Mouse (Mus musculus): ENCODE measurements around the gene Rps5. TPM values are rescaled to one million over a fixed set of nuclear protein-coding genes. Genes with fewer than 3 reads are reported as not detected.
"Not testable (repeated sequence)": the region's sequence is repeated elsewhere in the genome, so short reads cannot be mapped to it uniquely, and the experiment has no call there.

The Rps5 gene
- total RNA-seq, 2 experiments from 2014 or later = 575 to 632 TPM

DNA sequence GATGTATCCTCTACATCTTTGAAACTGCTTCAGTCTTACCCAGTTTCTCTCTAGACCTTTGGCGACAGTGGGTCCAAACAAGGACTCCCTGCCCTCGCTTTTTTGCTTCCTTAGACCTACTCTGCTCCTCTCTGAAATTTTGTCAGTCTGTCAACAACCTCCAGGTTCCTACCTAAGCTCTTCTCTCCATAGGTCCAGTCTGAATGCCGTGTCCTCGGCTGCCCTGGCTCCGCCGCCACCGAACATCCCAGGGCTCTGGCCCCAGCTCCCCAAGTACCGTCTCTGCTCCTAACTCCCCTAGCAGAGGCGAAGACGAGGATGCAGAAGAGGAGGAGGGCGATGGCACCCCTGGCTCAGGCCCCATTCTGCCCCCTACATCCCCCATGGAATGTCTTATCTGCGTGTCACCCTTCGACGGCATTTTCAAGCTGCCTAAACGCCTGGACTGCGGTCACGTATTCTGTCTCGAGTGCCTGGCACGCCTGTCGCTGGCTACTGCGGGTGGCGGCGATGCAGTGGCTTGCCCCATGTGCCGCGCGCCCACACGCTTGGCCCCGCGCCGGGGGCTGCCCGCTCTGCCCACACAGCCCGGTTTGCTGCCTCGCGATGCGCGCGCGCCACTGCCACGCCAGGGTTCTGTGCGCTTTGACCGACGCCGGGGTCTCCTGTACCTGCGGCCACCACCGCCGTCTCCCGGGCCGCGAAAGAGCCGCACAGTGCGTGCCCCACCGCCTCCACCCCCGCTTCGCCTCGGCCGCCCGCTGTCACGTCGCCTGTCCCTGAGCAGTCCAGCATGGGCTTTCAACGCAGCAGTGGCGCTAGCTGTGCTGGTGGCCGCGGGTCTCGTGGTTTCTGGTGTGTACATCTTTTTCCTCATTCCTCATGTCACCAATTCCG is 5.9 kb downstream of the Rps5 start:
- no peak for DNase-seq

DNA sequence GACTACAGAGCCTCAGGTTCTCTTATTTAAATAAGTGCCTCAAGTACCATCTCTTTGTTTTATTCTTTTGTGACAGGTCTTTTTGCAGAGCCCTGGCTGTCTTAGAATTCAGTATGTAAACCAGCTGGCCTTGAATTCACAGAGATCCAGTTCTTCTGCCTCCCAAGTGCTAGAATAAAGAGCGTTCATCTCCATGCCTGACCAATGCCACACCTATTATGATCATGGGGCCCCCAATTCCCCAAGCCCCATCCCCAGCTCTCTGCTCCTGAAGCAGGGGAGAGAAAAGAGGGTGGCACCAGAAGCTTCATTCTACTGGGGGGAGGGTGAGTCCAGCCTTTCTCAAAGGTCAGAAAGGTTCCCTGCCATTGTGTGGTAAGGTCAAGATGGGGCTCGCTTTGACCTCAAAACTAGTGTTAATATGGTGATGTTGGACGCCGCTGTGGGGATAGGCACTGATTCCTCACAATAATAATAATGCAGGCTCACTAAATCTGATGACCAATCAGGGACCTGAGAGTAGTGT is 11.6 kb downstream of the Rps5 start:
- DNase-seq = no peak

DNA sequence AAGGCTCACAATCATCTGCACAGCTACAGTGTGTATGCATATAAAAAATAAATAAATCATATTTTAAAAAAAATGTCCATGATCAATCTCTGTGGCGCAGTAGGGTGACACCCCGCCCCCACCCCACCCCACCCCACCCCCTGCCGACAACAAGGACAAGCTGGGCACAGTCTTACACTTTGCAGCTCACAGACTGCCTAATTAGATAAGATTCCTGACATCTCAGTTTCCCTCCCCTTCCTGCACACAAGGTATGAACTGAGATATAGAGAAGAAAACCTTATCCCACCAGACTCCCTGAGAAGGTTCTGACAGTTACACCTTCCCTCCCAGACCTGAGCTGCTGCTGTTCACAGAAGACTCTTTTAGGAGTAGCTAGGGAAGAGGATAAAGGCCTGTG is 12.7 kb downstream of the Rps5 start:
- no peak for DNase-seq

DNA sequence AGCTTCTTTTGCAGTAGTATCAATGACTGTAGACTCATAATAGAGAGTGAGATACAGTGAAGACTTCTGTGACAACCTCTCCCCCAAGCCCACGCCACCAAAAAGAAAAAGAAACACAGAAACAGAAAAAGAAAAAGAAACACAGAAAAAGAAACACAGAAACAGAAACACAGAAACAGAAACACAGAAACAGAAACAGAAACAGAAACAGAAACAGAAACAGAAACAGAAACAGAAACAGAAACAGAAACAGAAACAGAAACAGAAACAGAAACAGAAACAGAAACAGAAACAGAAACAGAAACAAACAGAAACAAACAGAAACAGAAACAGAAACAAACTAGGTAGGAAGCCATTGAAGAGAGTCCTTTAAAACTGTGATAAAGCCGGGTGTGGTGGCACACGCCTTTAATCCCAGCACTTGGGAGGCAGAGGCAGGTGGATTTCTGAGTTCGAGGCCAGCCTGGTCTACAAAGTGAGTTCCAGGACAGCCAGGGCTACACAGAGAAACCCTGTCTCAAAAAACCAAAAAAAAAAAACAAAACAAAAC is 15.2 kb downstream of the Rps5 start:
- DNase-seq = not testable (repeated sequence)

DNA sequence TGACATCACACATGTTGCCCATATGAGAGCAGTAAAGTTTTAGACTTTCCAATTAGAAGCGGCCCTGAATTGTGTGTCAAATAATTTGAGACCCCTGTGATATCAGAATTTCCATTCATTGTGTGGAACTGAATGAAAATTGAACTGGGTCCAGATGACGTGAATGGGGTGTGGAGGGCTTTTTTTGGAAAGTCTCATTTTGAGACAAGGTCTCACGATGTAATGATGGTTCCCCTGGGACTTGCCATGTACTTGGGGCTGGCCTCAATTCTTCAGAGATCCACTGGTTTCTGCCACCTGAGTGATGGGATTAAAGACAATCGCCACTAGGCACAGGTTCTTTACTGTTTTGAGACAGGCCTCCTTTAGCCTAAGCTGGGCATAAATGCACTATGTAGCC is 18.5 kb downstream of the Rps5 start:
- no peak for DNase-seq

DNA sequence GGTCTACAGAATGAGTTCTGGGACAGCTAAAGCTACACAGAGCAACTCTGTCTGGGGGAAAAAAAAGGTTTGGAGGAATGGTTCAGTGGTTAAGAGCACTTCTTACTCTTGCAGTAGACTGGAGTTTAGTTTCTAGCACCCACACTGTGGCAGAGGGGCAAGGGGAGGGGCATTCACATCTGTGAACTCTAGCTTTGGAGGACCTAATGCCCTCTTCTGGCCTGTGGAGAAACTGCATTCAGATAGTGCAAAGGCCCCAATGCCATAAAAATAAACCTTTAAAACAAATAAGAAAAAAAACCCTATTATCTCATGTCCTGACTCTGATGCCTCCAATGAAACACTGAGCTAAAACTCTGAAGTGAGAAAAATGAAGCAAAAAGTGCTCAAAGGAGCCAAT is 21.4 kb downstream of the Rps5 start:
- peak in 1 of 2 experiments; percentile 8 for DNase-seq

DNA sequence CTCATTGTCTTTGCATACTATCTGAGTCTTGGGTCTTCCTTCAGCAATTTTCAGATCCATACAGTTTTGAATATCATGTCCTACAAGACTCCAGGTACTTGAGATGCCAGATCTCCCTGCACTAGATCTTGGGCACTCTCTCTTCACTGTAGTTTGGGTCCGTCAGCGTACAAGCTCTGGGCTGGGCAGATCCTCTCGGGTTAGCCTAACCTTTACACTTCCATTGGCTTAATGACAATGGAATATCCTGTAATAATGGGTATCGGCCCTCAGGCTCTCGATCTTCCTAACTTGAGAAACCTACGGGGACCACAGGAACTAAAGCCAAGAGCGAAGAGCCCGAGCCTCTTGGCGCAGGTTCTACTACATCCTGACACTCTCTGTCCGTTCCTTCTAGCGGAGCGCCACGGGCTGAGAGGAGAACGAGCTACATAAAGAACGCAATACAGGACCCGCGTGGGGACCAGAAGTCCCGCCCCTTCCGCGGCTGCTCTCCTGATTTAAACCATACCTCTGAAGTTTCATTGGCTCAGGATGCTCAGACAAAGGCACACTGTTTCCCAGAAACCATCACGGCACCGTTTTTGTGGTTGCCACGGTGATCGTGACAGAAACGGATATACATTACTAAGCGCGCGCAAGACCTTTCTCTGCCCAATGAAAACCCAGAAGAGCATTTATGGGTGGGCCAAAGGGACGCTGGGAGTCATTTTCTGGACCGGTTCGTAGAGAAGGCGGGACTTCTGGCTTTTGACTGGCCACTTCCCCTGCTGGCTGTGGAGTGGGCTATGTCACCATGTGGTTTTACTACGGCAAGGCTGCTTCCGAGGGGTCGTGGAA is 27.2 kb downstream of the Rps5 start:
- DNase-seq = peak; percentile 94 to 98

DNA sequence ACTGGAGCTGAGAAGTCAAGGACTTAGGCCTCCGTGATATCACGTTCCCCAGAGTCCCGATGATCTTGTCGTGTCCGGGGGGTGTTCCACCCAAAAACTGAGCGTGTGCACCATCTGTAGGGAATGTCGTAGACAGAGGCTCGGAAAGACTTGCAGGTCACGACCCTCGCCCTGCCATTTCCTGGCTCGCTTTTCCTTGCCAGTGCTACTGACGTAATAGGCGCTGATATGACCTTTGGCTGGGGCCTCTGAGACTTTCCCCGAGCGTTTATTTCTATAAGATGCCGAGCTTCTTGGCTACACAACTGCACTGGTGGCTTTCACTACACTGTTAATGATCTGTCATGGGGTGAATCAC is 27.8 kb downstream of the Rps5 start:
- DNase-seq = no peak

DNA sequence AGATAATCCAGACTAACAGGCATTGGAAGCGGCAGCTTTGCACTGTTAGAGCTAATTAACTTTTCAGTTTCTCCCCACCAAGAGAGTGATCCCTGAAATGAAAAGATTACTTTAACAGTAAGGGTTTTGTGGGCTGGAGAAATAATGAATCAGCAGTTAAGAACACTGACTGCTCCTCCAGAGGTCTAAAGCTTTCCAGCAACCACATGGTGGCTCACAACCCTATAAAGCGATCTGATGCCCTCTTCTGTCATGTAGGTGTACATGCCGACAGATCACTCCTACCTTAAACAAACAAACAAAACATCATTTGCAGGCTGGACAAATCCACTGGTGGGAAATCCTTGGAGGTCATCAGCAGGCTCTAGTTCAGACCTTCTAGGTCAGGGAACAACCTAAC is 32.8 kb downstream of the Rps5 start:
- no peak for DNase-seq

DNA sequence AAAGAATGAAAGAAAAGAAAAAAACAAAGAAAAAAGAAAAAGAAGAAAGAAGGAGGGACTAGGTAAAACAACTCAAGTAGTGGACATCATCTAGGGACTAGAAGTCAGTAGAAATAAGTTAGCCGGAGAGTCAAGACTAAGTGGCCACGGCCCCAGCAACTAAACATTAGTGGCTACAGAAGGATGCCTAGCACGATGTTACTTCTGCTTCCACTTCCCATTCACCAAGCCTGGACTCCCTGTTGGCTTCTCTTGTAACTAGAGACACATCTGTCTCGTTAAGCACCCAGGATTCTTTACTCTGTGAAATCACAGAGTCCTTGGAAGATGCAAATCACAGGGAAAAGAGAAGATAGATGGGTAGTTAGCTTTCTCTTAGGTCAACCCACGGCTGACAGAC is 35.4 kb downstream of the Rps5 start:
- DNase-seq = no peak

DNA sequence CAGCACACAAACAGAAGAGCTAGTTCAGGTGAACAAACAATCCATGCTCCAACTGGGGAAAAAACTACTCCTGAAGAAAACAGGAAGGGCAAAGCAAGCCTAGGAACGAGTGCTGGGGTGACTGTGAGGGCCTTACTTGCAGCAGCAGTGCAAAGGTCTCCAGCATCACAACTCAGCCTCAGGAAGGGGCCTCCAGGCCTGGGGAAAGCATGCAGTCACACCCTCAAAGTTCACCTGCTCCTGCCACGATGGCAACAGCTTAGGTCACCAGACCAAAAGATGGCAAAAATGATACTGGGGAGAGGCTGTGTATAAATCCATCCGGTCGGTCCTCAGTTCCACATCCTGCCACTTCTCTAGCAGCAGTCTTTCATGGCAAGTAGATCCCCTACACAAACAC is 36.9 kb downstream of the Rps5 start:
- no peak for DNase-seq

DNA sequence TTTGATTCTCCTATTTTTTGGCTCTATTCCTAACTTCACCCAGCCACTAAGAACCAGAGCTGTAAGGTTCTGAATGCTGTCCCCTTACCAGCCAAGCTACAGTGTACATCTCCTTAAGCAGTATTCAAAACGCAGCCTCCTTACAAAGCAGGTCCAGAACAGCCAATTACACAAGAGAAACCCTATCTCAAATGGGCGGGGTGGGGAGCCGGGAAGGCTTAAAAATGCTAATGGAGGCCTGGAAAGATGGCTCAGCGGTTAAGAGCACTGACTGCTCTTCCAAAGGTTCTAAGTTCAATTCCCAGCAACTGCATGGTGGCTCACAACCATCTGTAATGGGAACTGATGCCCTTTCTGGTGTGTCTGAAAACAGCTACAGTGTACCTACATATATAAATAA is 37.6 kb downstream of the Rps5 start:
- DNase-seq = no peak

DNA sequence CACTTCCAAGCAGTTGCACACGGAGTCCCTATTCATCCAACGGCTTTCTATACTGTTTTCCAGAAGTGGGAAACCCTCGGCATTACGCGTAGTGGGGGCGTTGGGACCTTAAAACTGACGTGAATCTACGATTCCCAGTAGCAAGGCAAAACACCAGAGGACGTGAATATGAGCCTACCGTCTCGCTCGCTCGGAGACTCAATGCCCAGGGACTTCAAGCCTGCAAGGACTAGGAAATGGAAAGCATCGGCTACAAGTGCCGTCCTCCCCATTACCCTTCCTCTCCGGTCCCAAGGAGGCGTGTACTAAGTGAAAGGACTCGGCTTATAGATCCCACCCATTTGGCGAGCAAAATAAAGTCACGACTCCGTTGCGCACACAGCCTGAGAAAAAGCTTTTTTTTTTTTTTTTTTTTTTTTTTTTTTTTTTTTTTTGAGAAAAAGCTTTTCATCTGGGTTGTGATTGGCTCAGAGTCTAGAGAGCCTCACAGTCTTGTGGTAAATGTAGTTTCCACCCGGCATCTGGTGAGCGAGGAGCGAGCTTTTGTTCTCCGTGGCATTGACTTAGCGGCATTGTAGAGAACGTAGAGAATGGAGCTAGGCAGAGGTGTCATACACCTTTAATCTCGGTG is 39.5 kb downstream of the Rps5 start:
- DNase-seq = peak; percentile 65 to 71

DNA sequence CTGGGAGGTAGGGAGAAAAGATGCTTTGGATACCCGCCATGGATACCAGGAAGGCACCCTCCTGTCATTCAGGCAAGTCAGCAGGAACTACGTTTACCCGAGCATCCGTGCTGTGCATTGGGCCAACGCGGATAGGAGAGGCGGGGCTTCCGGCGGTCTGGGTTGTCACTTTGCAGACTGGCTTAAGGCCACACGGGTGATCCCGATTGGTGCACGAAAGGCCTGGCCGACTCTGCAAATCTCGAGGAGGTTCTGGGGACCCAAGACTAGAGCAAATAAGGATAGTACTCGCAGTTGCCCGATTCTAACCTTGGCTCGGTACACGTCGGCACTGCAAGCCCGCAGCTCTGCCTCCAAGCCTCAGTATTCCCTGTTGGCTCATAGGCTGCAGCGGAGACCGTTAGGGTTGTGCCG is 43.6 kb downstream of the Rps5 start, which contains the start of gene Zfp324:
Zfp324 (plus strand) TSS at position 161 of the 414 bp plus-strand sequence.
- peak; percentile 93 to 96 for DNase-seq

DNA sequence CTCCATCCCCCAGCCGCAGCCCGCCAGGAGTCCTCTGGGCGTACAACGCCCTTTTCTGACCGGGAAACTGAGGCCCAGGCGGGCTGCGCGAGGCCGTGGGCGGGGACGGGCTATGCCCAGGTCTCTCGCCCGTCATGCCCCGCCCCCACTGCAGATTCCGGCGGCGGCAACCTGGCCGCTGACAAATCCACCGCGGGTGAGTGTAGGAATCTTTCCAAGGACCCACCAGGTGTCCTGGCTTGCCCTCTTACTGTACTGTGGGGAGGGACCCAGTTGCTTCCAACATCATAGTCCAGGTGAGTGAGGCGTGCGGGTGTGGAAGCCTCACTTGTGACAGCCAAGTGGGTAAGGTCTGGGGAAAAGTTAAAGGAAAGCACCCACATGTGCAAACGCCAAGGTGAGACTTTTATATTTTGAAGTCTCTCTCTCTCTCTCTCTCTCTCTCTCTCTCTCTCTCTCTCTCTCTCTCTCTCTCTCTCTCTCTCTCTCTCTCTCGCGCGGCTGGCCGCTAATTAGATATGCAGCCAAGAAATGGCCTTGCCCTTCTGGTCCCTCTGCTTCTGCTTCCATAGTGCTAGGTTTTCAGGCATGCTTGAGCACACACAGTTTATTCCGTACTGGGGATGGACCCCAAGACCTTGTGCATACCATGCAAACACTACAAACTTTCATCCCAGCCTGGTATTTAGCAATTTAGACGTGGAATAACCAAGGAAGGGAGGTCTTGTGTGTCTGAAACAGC is 44.2 kb downstream of the Rps5 start:
- peak; percentile 54 to 71 for DNase-seq

DNA sequence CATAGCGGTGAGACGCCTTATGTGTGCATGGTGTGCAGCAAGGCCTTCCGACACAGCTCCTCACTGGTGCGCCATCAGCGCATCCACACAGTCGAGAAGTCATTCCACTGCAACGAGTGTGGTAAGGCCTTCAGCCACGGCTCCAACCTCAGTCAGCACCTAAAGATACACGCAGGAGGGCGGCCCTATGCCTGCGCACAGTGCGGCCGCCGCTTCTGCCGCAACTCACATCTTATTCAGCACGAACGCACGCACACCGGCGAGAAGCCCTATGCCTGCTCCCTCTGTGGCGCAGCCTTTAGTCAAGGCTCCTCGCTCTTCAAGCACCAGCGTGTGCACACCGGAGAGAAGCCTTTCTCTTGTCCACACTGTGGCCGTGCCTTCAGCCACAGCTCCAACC is 48.8 kb downstream of the Rps5 start:
- DNase-seq = no peak

Other genes with a start within 250 kb of the Rps5 start
- not detected for gene Vmn2r55, start 237.3 kb upstream of the Rps5 start, total RNA-seq (2021)
- not detected for gene Vmn2r56, start 187.3 kb upstream of the Rps5 start, total RNA-seq (2021)
- 1 to 10 TPM in 1 of 2 experiments, under 1 TPM in 1; 0.80 to 1.1 TPM for gene Zscan18, start 118.7 kb upstream of the Rps5 start, total RNA-seq (2021)
- 1 to 10 TPM; 4.3 to 6.1 TPM for gene Zfp329, start 103.4 kb upstream of the Rps5 start, total RNA-seq (2021)
- 10 to 100 TPM; 17.0 to 18.4 TPM for gene Zfp110, start 87.5 kb upstream of the Rps5 start, total RNA-seq (2021)
- 1 to 10 TPM; 2.9 to 3.1 TPM for gene Zfp128, start 41.1 kb upstream of the Rps5 start, total RNA-seq (2021)
- 1 to 10 TPM; 5.5 to 5.8 TPM for gene Zscan22, start 24.5 kb upstream of the Rps5 start, total RNA-seq (2021)
- under 1 TPM; 0.17 to 0.39 TPM for gene Rnf225, start 5.1 kb downstream of the Rps5 start, total RNA-seq (2021)
- 1 to 10 TPM; 2.3 to 2.4 TPM for gene Zfp324, start 43.5 kb downstream of the Rps5 start, total RNA-seq (2021)
- gene Zfp446, start 55.6 kb downstream of the Rps5 start, total RNA-seq (2021) = 1 to 10 TPM; 2.1 to 2.2 TPM
- not detected for gene Slc27a5, start 75.9 kb downstream of the Rps5 start, total RNA-seq (2021)
- gene Trim28, start 76.8 kb downstream of the Rps5 start, total RNA-seq (2021) = 10 to 100 TPM; 93.5 to 96.6 TPM
- gene Zbtb45, start 87.7 kb downstream of the Rps5 start, total RNA-seq (2021) = 1 to 10 TPM; 7.3 to 7.4 TPM
- 100 to 1,000 TPM; 132 to 164 TPM for gene Chmp2a, start 112.5 kb downstream of the Rps5 start, total RNA-seq (2021)
- 100 to 1,000 TPM; 177 to 187 TPM for gene Ube2m, start 116.0 kb downstream of the Rps5 start, total RNA-seq (2021)
- gene Mzf1, start 132.5 kb downstream of the Rps5 start, total RNA-seq (2021) = under 1 TPM; 0.07 to 0.21 TPM
- not detected for gene Vmn1r85, start 172.9 kb downstream of the Rps5 start, total RNA-seq (2021)
- not detected for gene Vmn1r86, start 197.6 kb downstream of the Rps5 start, total RNA-seq (2021)
- gene Vmn1r87, start 217.9 kb downstream of the Rps5 start, total RNA-seq (2021) = not detected
- under 1 TPM in 1 of 2 experiments, not detected in 1; 0.05 TPM for gene Vmn1r88, start 237.3 kb downstream of the Rps5 start, total RNA-seq (2021)